Mouse (Mus musculus): ENCODE measurements at regions not wholly inside any gene's neighbourhood (a gene's known extent, or its start where the extent isn't known, plus 50 kb on each side); places are given as distances from the start of the nearest gene placed in this dataset.

DNA sequence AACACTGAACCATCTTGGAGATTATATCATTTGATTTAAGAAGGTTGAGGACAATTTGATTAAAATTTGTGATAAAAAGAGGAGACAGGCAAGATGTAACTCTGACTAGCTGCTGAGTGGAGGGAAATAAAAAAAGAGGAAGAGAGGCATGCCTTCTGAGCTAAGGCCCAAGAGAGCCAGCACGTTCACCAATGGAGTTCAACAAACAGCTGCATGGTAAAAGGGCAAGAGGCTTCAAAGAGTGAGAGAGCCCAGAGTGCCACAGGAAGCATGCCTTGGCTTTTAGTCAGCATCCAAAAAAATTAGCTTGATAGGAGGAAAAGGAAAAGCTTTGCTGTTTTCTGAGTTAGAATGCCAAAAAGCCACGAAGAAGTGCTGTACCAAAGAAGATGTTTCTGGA, 103.0 kb upstream of the Zbtb20 start:
- TF ChIP-seq POLR2A (IDR thresholded peaks at IDR 0.05; ENCODE audit: insufficient read length, low read depth) (no peak), CEBPB (IDR thresholded peaks at IDR 0.05; ENCODE audit: insufficient read depth, poor library complexity, severe bottlenecking) (no peak), SRF (IDR thresholded peaks at IDR 0.05; ENCODE audit: control insufficient read depth, insufficient read length, low read depth) (no peak), USF1 (IDR thresholded peaks at IDR 0.05; ENCODE audit: low read depth) (no peak), TCF12 (IDR thresholded peaks at IDR 0.05; ENCODE audit: insufficient read depth, poor library complexity, severe bottlenecking) (no peak)

Measured in myocyte (in vitro differentiated cells).